Mouse (Mus musculus): ENCODE measurements around the gene Nrk. TPM values are rescaled to one million over a fixed set of nuclear protein-coding genes. Genes with fewer than 3 reads are reported as not detected.
A peak's percentile ranks its signal among the peaks of the same experiment; 100 is the strongest.

The Nrk gene
- 0.53 and 0.73 TPM in 2 replicates for polyA plus RNA-seq (2014; fragmentation: Nextera tagmentation; extraction: Ambion mirVana)

- Histone ChIP-seq H3K4me3 (ENCODE audit: low read depth, low read length) (peak within 1 kb of the TSS; percentile 33), H3K9me3 (replicated peaks; ENCODE audit: control insufficient read depth, low read length) (no peaks in the 10 kb centered on the region), H3K36me3 (ENCODE audit: control insufficient read depth, insufficient read depth, low read length) (no peaks in the 10 kb centered on the region), H3K27me3 (replicated peaks; ENCODE audit: control insufficient read depth, insufficient read depth, low read length) (no peaks in the 10 kb centered on the region), H3K4me2 (ENCODE audit: low read length) (peak within 1 kb of the TSS; percentile 65), H3K27ac (ENCODE audit: low read depth, low read length) (no peak within 1 kb of the TSS), H3K4me1 (ENCODE audit: control insufficient read depth, insufficient read depth, low read length) (no peaks in the 10 kb centered on the region), H3K9ac (ENCODE audit: low read length) (peak within 1 kb of the TSS; percentile 5; the same call in 1 of the 2 replicates)
- peak; percentile 87 for ATAC-seq
- 29% methylated on average over 46 of the region's 55 CpGs for WGBS
- DNase-seq (ENCODE audit: low spot score) = peak; percentile 3
Measured at GRCm38 (mm10) chrX:138914041-138914776, at the start of gene Nrk. Nrk (plus strand) TSS chrX:138914430.

GRCm38 (mm10) chrX:138913366-138913765, 864 bp upstream of the Nrk start:
- DNase-seq (ENCODE audit: low spot score) = no peak
- Histone ChIP-seq H3K27me3 (replicated peaks; ENCODE audit: control insufficient read depth, insufficient read depth, low read length) (no peaks in the 10 kb centered on the region), H3K4me2 (ENCODE audit: low read length) (peak overlapping the region; percentile 65), H3K36me3 (ENCODE audit: control insufficient read depth, insufficient read depth, low read length) (no peaks in the 10 kb centered on the region), H3K27ac (ENCODE audit: low read depth, low read length) (no peak overlapping the region), H3K9ac (ENCODE audit: low read length) (no peak overlapping the region), H3K4me1 (ENCODE audit: control insufficient read depth, insufficient read depth, low read length) (no peaks in the 10 kb centered on the region), H3K4me3 (ENCODE audit: low read depth, low read length) (peak overlapping the region; percentile 33), H3K9me3 (replicated peaks; ENCODE audit: control insufficient read depth, low read length) (no peaks in the 10 kb centered on the region)
- no peak for ATAC-seq
- WGBS = 30% methylated on average over 8 of the region's 8 CpGs

- no peaks in the 10 kb centered on the region for H3K9me3 ChIP-seq (replicated peaks; ENCODE audit: control insufficient read depth, low read length)
- H3K4me1 ChIP-seq (ENCODE audit: control insufficient read depth, insufficient read depth, low read length) = no peaks in the 10 kb centered on the region
- no peaks in the 10 kb centered on the region for H3K36me3 ChIP-seq (ENCODE audit: control insufficient read depth, insufficient read depth, low read length)
- DNase-seq (ENCODE audit: low spot score) (no peak), ATAC-seq (peak; percentile 32; the same call in 1 of the 2 replicates)
- H3K9ac ChIP-seq (ENCODE audit: low read length) = no peak overlapping the region
- 48% methylated on average over 12 of the region's 12 CpGs for WGBS
- peak overlapping the region; percentile 33 for H3K4me3 ChIP-seq (ENCODE audit: low read depth, low read length)
- no peak overlapping the region for H3K27ac ChIP-seq (ENCODE audit: low read depth, low read length)
- H3K4me2 ChIP-seq (ENCODE audit: low read length) = peak overlapping the region; percentile 65
- no peaks in the 10 kb centered on the region for H3K27me3 ChIP-seq (replicated peaks; ENCODE audit: control insufficient read depth, insufficient read depth, low read length)
Measured at GRCm38 (mm10) chrX:138914777-138915114, 516 bp downstream of the Nrk start.

- H3K27ac ChIP-seq (ENCODE audit: low read depth, low read length) = no peak overlapping the region
- H3K4me3 ChIP-seq (ENCODE audit: low read depth, low read length) = no peak overlapping the region
- no peak overlapping the region for H3K4me2 ChIP-seq (ENCODE audit: low read length)
- H3K4me1 ChIP-seq (ENCODE audit: control insufficient read depth, insufficient read depth, low read length) = no peaks in the 10 kb centered on the region
- H3K36me3 ChIP-seq (ENCODE audit: control insufficient read depth, insufficient read depth, low read length) = no peaks in the 10 kb centered on the region
- H3K9ac ChIP-seq (ENCODE audit: low read length) = no peak overlapping the region
- H3K9me3 ChIP-seq (replicated peaks; ENCODE audit: control insufficient read depth, low read length) = no peaks in the 10 kb centered on the region
- WGBS = 60% methylated on average over 7 of the region's 7 CpGs
- no peaks in the 10 kb centered on the region for H3K27me3 ChIP-seq (replicated peaks; ENCODE audit: control insufficient read depth, insufficient read depth, low read length)
- ATAC-seq (no peak), DNase-seq (ENCODE audit: low spot score) (no peak)
Measured at GRCm38 (mm10) chrX:138919030-138919429, 4.8 kb downstream of the Nrk start.

GRCm38 (mm10) chrX:138943905-138944304, 29.7 kb downstream of the Nrk start:
- H3K9ac ChIP-seq (ENCODE audit: low read length) = no peak overlapping the region
- H3K36me3 ChIP-seq (ENCODE audit: control insufficient read depth, insufficient read depth, low read length) = no peaks in the 10 kb centered on the region
- H3K9me3 ChIP-seq (replicated peaks; ENCODE audit: control insufficient read depth, low read length) = no peaks in the 10 kb centered on the region
- H3K4me1 ChIP-seq (ENCODE audit: control insufficient read depth, insufficient read depth, low read length) = no peaks in the 10 kb centered on the region
- DNase-seq (ENCODE audit: low spot score) (no peak), ATAC-seq (no peak)
- no peak overlapping the region for H3K4me3 ChIP-seq (ENCODE audit: low read depth, low read length)
- H3K27ac ChIP-seq (ENCODE audit: low read depth, low read length) = no peak overlapping the region
- 89% methylated on average over 6 of the region's 6 CpGs for WGBS
- H3K4me2 ChIP-seq (ENCODE audit: low read length) = no peak overlapping the region
- no peaks in the 10 kb centered on the region for H3K27me3 ChIP-seq (replicated peaks; ENCODE audit: control insufficient read depth, insufficient read depth, low read length)

GRCm38 (mm10) chrX:138960713-138961112, 46.5 kb downstream of the Nrk start:
- no peak overlapping the region for H3K27ac ChIP-seq (ENCODE audit: low read depth, low read length)
- no peak overlapping the region for H3K4me3 ChIP-seq (ENCODE audit: low read depth, low read length)
- no peaks in the 10 kb centered on the region for H3K9me3 ChIP-seq (replicated peaks; ENCODE audit: control insufficient read depth, low read length)
- ATAC-seq = no peak
- no peaks in the 10 kb centered on the region for H3K27me3 ChIP-seq (replicated peaks; ENCODE audit: control insufficient read depth, insufficient read depth, low read length)
- no peak overlapping the region for H3K4me2 ChIP-seq (ENCODE audit: low read length)
- no peaks in the 10 kb centered on the region for H3K4me1 ChIP-seq (ENCODE audit: control insufficient read depth, insufficient read depth, low read length)
- DNase-seq (ENCODE audit: low spot score) = peak; percentile 5
- no peak overlapping the region for H3K9ac ChIP-seq (ENCODE audit: low read length)
- no peaks in the 10 kb centered on the region for H3K36me3 ChIP-seq (ENCODE audit: control insufficient read depth, insufficient read depth, low read length)
- 58% methylated on average over 3 of the region's 3 CpGs for WGBS

GRCm38 (mm10) chrX:138978501-138978900, 64.3 kb downstream of the Nrk start:
- no peak for ATAC-seq
- 77% methylated on average over 3 of the region's 3 CpGs for WGBS
- H3K4me1 ChIP-seq (ENCODE audit: control insufficient read depth, insufficient read depth, low read length) = no peaks in the 10 kb centered on the region
- H3K9ac ChIP-seq (ENCODE audit: low read length) = no peak overlapping the region
- H3K4me3 ChIP-seq (ENCODE audit: low read depth, low read length) = no peak overlapping the region
- no peaks in the 10 kb centered on the region for H3K36me3 ChIP-seq (ENCODE audit: control insufficient read depth, insufficient read depth, low read length)
- no peak overlapping the region for H3K27ac ChIP-seq (ENCODE audit: low read depth, low read length)
- no peak for DNase-seq (ENCODE audit: low spot score)
- H3K9me3 ChIP-seq (replicated peaks; ENCODE audit: control insufficient read depth, low read length) = no peaks in the 10 kb centered on the region
- no peak overlapping the region for H3K4me2 ChIP-seq (ENCODE audit: low read length)
- H3K27me3 ChIP-seq (replicated peaks; ENCODE audit: control insufficient read depth, insufficient read depth, low read length) = no peaks in the 10 kb centered on the region

GRCm38 (mm10) chrX:138979249-138979648, 65.0 kb downstream of the Nrk start:
- no peaks in the 10 kb centered on the region for H3K36me3 ChIP-seq (ENCODE audit: control insufficient read depth, insufficient read depth, low read length)
- DNase-seq (ENCODE audit: low spot score) (no peak), ATAC-seq (no peak)
- H3K9ac ChIP-seq (ENCODE audit: low read length) = no peak overlapping the region
- no peak overlapping the region for H3K4me2 ChIP-seq (ENCODE audit: low read length)
- no peaks in the 10 kb centered on the region for H3K9me3 ChIP-seq (replicated peaks; ENCODE audit: control insufficient read depth, low read length)
- 88% methylated on average over 2 of the region's 2 CpGs for WGBS
- H3K27me3 ChIP-seq (replicated peaks; ENCODE audit: control insufficient read depth, insufficient read depth, low read length) = no peaks in the 10 kb centered on the region
- H3K4me1 ChIP-seq (ENCODE audit: control insufficient read depth, insufficient read depth, low read length) = no peaks in the 10 kb centered on the region
- H3K4me3 ChIP-seq (ENCODE audit: low read depth, low read length) = no peak overlapping the region
- no peak overlapping the region for H3K27ac ChIP-seq (ENCODE audit: low read depth, low read length)

- 55% methylated on average over 3 of the region's 3 CpGs for WGBS
- no peak overlapping the region for H3K9ac ChIP-seq (ENCODE audit: low read length)
- no peak overlapping the region for H3K27ac ChIP-seq (ENCODE audit: low read depth, low read length)
- H3K4me3 ChIP-seq (ENCODE audit: low read depth, low read length) = no peak overlapping the region
- no peaks in the 10 kb centered on the region for H3K9me3 ChIP-seq (replicated peaks; ENCODE audit: control insufficient read depth, low read length)
- no peak for ATAC-seq
- H3K4me1 ChIP-seq (ENCODE audit: control insufficient read depth, insufficient read depth, low read length) = no peaks in the 10 kb centered on the region
- no peak overlapping the region for H3K4me2 ChIP-seq (ENCODE audit: low read length)
- H3K27me3 ChIP-seq (replicated peaks; ENCODE audit: control insufficient read depth, insufficient read depth, low read length) = no peaks in the 10 kb centered on the region
- no peak for DNase-seq (ENCODE audit: low spot score)
- H3K36me3 ChIP-seq (ENCODE audit: control insufficient read depth, insufficient read depth, low read length) = no peaks in the 10 kb centered on the region
Measured at GRCm38 (mm10) chrX:139014524-139014923, 100.3 kb downstream of the Nrk start.
